Mouse (Mus musculus) CH12.LX (cell line): Measurements from ENCODE around the gene Atrip. TPM values are rescaled to one million over a fixed set of nuclear protein-coding genes. Genes with fewer than 3 reads are reported as not detected.
A peak's percentile ranks its signal among the peaks of the same experiment; 100 is the strongest.

ENCODE experiments used
- DNase-seq: peaks from one replicate; pipeline ENCODE4 v3.0.0-alpha.2; 2013; ENCODE audit errors: extremely low read depth
- H3K27ac ChIP-seq: 2 replicates; pipeline ENCODE4 v1.5.1; 2012; ENCODE audit warnings: low read depth, mild to moderate bottlenecking, control low read depth, moderate library complexity; ENCODE audit not compliant: insufficient read depth
- H3K27me3 ChIP-seq: replicated peaks from 2 replicates; pipeline ENCODE3; 2012; ENCODE audit warnings: inconsistent platforms
- H3K36me3 ChIP-seq, 2 experiments: replicated peaks in 1 of 2; 2 replicates each; pipeline versions ENCODE3 to v1.6.1; 2012; ENCODE audit warnings: inconsistent platforms in 1 of 2, low read length in 1 of 2, mild to moderate bottlenecking in 1 of 2, mixed read lengths in 1 of 2, moderate library complexity in 1 of 2; ENCODE audit not compliant: control insufficient read depth in 1 of 2, insufficient read depth in 1 of 2
- H3K4me1 ChIP-seq, 2 experiments: 2 replicates each; pipeline ENCODE4 v1.6.1; 2012; ENCODE audit warnings: inconsistent platforms in 1 of 2, moderate library complexity in 1 of 2; ENCODE audit not compliant: insufficient read depth in 2 of 2, control insufficient read depth in 1 of 2
- H3K4me2 ChIP-seq: 2 replicates; pipeline ENCODE4 v1.6.1; 2012; ENCODE audit warnings: low read depth, mild to moderate bottlenecking, control low read depth; ENCODE audit not compliant: poor library complexity, insufficient read depth, severe bottlenecking
- H3K4me3 ChIP-seq, 3 experiments: fragments of 150-350 bp in 1 of 3; sonication (generic) in 1 of 3; replicated peaks in 1 of 3; 2 replicates each; pipeline versions ENCODE3 to v1.5.1; 2011 to 2012; ENCODE audit warnings: low read depth in 2 of 3, low read length in 2 of 3, mild to moderate bottlenecking in 2 of 3, moderate library complexity in 2 of 3, control low read depth in 1 of 3, improper control_type of control experiment in 1 of 3, inconsistent platforms in 1 of 3, mixed read lengths in 1 of 3; ENCODE audit not compliant: poor library complexity in 1 of 3
- H3K79me2 ChIP-seq: replicated peaks from 2 replicates; pipeline ENCODE4 v1.6.1; 2012; ENCODE audit warnings: mild to moderate bottlenecking, moderate library complexity; ENCODE audit not compliant: control insufficient read depth, poor library complexity, insufficient read depth, severe bottlenecking; ENCODE audit errors: extremely low read depth
- H3K9ac ChIP-seq: 2 replicates; pipeline ENCODE4 v1.6.1; 2012; ENCODE audit warnings: low read depth, mild to moderate bottlenecking, control low read depth, moderate library complexity; ENCODE audit not compliant: insufficient read depth
- H3K9me3 ChIP-seq: replicated peaks from 2 replicates; pipeline ENCODE3; 2012; ENCODE audit warnings: low read length, inconsistent platforms, mixed read lengths
- BHLHE40 ChIP-seq: IDR thresholded peaks from 2 replicates; pipeline ENCODE4 v1.6.1; 2011; ENCODE audit warnings: mild to moderate bottlenecking, low read depth, low read length, improper control_type of control experiment
- CTCF ChIP-seq, 2 experiments: IDR thresholded peaks in 1 of 2; conservative IDR thresholded peaks in 1 of 2; 2 replicates each; pipeline ENCODE4 v1.5.1; 2011 to 2012; ENCODE audit warnings: low read depth in 2 of 2, low read length in 2 of 2, improper control_type of control experiment in 1 of 2, inconsistent platforms in 1 of 2, mild to moderate bottlenecking in 1 of 2, moderate library complexity in 1 of 2
- E2F4 ChIP-seq: IDR thresholded peaks from 2 replicates; pipeline ENCODE4 v1.6.1; 2011; ENCODE audit warnings: low read depth, low read length, improper control_type of control experiment; ENCODE audit not compliant: insufficient replicate concordance
- ELF1 ChIP-seq: IDR thresholded peaks from 2 replicates; pipeline ENCODE4 v1.6.1; 2014; ENCODE audit warnings: low read depth, mild to moderate bottlenecking, inconsistent platforms, low read length, improper control_type of control experiment
- ETS1 ChIP-seq: conservative IDR thresholded peaks from 2 replicates; pipeline ENCODE4 v1.6.1; 2012; ENCODE audit warnings: low read depth, mild to moderate bottlenecking, inconsistent platforms, low read length, improper control_type of control experiment, moderate library complexity
- GABPA ChIP-seq: IDR thresholded peaks from 2 replicates; pipeline ENCODE4 v1.6.1; 2012; ENCODE audit warnings: low read depth, low read length, improper control_type of control experiment, inconsistent platforms; ENCODE audit not compliant: insufficient replicate concordance
- JUND ChIP-seq: conservative IDR thresholded peaks from 2 replicates; pipeline ENCODE4 v1.6.1; 2011; ENCODE audit warnings: low read depth, low read length, improper control_type of control experiment
- KAT2A ChIP-seq: IDR thresholded peaks from 2 replicates; pipeline ENCODE4 v1.6.1; 2012; ENCODE audit warnings: low read length, improper control_type of control experiment, inconsistent platforms; ENCODE audit not compliant: insufficient replicate concordance
- MAFK ChIP-seq: IDR thresholded peaks from 2 replicates; pipeline ENCODE4 v1.6.1; 2011; ENCODE audit warnings: low read length, improper control_type of control experiment; ENCODE audit not compliant: insufficient replicate concordance
- MEF2A ChIP-seq: IDR thresholded peaks from 2 replicates; pipeline ENCODE4 v1.6.1; 2014; ENCODE audit warnings: low read depth, mild to moderate bottlenecking, inconsistent platforms, low read length, improper control_type of control experiment, borderline replicate concordance
- MXI1 ChIP-seq: IDR thresholded peaks from 2 replicates; pipeline ENCODE4 v1.6.1; 2011; ENCODE audit warnings: mild to moderate bottlenecking, low read depth, low read length, improper control_type of control experiment
- MYC ChIP-seq: IDR thresholded peaks from 2 replicates; pipeline ENCODE4 v1.6.1; 2011; ENCODE audit warnings: low read depth, mild to moderate bottlenecking, improper control_type of control experiment, low read length
- NELFE ChIP-seq: IDR thresholded peaks from 2 replicates; pipeline ENCODE4 v1.6.1; 2011; ENCODE audit warnings: low read depth, low read length, improper control_type of control experiment
- PAX5 ChIP-seq: IDR thresholded peaks from 2 replicates; pipeline ENCODE4 v1.6.1; 2012; ENCODE audit warnings: low read length, inconsistent platforms, mixed read lengths
- POLR2A ChIP-seq: IDR thresholded peaks from 2 replicates; pipeline ENCODE4 v1.6.1; 2011; ENCODE audit warnings: low read depth, mild to moderate bottlenecking, improper control_type of control experiment, low read length
- POLR2AphosphoS2 ChIP-seq: IDR thresholded peaks from 2 replicates; pipeline ENCODE4 v1.6.1; 2011; ENCODE audit warnings: low read depth, low read length, improper control_type of control experiment
- RAD21 ChIP-seq: IDR thresholded peaks from 2 replicates; pipeline ENCODE4 v1.6.1; 2011; ENCODE audit warnings: low read depth, mild to moderate bottlenecking, low read length, improper control_type of control experiment, moderate library complexity
- SIN3A ChIP-seq: IDR thresholded peaks from 2 replicates; pipeline ENCODE4 v1.6.1; 2012; ENCODE audit warnings: low read length, improper control_type of control experiment, inconsistent platforms
- SMC3 ChIP-seq: IDR thresholded peaks from 2 replicates; pipeline ENCODE4 v1.6.1; 2011; ENCODE audit warnings: low read depth, low read length, improper control_type of control experiment
- UBTF ChIP-seq: IDR thresholded peaks from 2 replicates; pipeline ENCODE4 v1.6.1; 2012; ENCODE audit warnings: low read depth, mild to moderate bottlenecking, inconsistent platforms, low read length, improper control_type of control experiment, moderate library complexity
- USF1 ChIP-seq: IDR thresholded peaks from 2 replicates; pipeline ENCODE4 v1.6.1; 2014; ENCODE audit warnings: low read depth, mild to moderate bottlenecking, inconsistent platforms, low read length, improper control_type of control experiment
- ZC3H11A ChIP-seq: IDR thresholded peaks from 2 replicates; pipeline ENCODE4 v1.6.1; 2012; ENCODE audit warnings: low read depth, mild to moderate bottlenecking, inconsistent platforms, low read length, improper control_type of control experiment
- dilution Hi-C: fragments of 300-500 bp; cut with MboI; formaldehyde crosslinking; loops from 2 replicates; pipeline ENCODE4 v1.14.3; 2020; ENCODE audit warnings: low sequenced_read_pairs; ENCODE audit not compliant: extremely low pct_unique_long_range_greater_than_20kb, extremely low pct_ligation_motif_present
- in situ Hi-C: fragments of 300-500 bp; cut with MboI; formaldehyde crosslinking; loops from 3 replicates; pipeline ENCODE4 v1.14.3; 2019; ENCODE audit warnings: low sequenced_read_pairs, low pct_ligation_motif_present, low pct_unique_long_range_greater_than_20kb, mixed read lengths
- polyA plus RNA-seq: library from polyadenylated mRNA; unstranded; fragments of >175 nt; gene quantifications from 2 replicates; pipeline ENCODE4 v1.2.1, GENCODE M21; 2012; ENCODE audit warnings: low read depth; ENCODE audit not compliant: insufficient read length
- total RNA-seq, 2 experiments: library from RNA; depleted of rRNA; stranded (reverse); fragments of 300-350 nt in 1 of 2; fragments of >200 nt in 1 of 2; gene quantifications; 2 replicates each; pipeline ENCODE4 v1.2.3; 2012 to 2014

The Atrip gene
- total and polyA plus RNA-seq, 3 experiments = 17.6 to 24.1 (median 18.0) TPM

DNA sequence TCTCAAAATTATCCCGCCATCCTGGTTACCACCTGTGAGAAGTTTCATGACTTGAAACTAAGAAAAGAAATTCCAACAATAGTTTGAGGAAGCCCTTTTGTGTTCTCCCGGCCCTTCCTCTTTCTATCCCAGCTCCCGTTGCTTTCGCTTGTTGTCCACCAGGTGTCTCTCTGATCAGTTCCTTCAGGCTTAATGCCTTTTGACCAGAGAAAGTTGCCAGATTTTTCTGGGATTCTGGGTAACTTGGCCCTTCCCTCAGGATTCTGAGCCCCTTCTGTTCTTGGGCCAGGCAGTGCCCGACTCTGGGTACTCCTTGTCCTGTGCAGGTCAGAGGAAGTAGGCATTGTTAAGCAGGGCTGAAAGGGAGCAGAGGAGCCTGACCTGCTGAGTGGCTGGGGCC, 14.1 kb upstream of the Atrip start:
- H3K9me3 ChIP-seq = no peaks in the 10 kb centered on the region
- H3K9ac ChIP-seq = no peak overlapping the region
- dilution Hi-C loops = no loop called here
- TF ChIP-seq POLR2A (no peak), CTCF (conservative IDR thresholded peaks at IDR 0.05 in 1 of 2, IDR thresholded peaks at IDR 0.05 in 1 of 2; ENCODE audit: low read depth in 2 of 2, low read length in 2 of 2) (peak in 1 of 2 experiments; percentile 45; a peak in 2 of 4 replicates), SMC3 (peak; percentile 34)
- 0 out of 2 replicates have a peak, but pooled peaks cover under 1% of the 10 kb centered on the region for H3K79me2 ChIP-seq
- no peak overlapping the region for H3K4me3 ChIP-seq
- H3K4me2 ChIP-seq = no peak overlapping the region
- DNase-seq = no peak
- in situ Hi-C loops = no loop called here
- H3K4me1 ChIP-seq = peaks cover 2 to 16% of the 10 kb centered on the region in 2 experiments; a peak in 2 of 4 replicates
- H3K27me3 ChIP-seq = no peaks in the 10 kb centered on the region
- peaks cover 28 to 59% of the 10 kb centered on the region in 2 experiments for H3K36me3 ChIP-seq
- H3K27ac ChIP-seq = no peak overlapping the region

DNA sequence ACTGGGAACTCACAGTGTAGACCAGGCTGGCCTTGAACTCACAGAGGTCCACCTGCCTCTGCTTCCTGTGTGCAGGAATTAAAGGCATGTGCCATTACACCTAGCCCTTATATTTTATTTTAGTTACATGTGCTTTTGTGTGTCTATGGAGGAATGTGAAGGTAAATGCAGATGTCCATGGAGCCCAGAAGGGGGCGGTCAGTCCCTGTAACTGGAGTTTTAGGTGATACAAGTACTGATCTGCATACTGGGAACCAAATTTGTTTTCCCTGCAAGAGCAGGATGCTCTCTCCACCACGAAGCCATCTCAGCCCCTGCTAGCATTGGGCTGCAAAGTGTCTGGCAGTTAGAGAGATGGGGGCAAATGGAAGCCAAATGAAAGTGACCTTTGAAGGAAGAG, 11.0 kb upstream of the Atrip start:
- TF ChIP-seq GABPA = no peak
- 0 out of 2 replicates have a peak, but pooled peaks have one; percentile 20 for TF ChIP-seq MYC
- peak; percentile 31 to 75; a peak in 3 of 4 replicates for TF ChIP-seq CTCF (conservative IDR thresholded peaks at IDR 0.05 in 1 of 2, IDR thresholded peaks at IDR 0.05 in 1 of 2; ENCODE audit: low read depth in 2 of 2, low read length in 2 of 2)
- no peak for TF ChIP-seq E2F4
- peak; percentile 53 for TF ChIP-seq SMC3
- peak; percentile 66 for TF ChIP-seq RAD21
- dilution Hi-C loops = no loop called here
- no peak overlapping the region for H3K27ac ChIP-seq
- H3K4me1 ChIP-seq = peaks cover 2 to 31% of the 10 kb centered on the region in 2 experiments; a peak in 3 of 4 replicates
- in situ Hi-C loops = loop anchor here (5.0 kb wide), 1 partner anchor 32 kb away; no protein-coding TSS in a partner anchor
- DNase-seq = peak; percentile 63
- peaks cover 6 to 39% of the 10 kb centered on the region in 2 experiments for H3K36me3 ChIP-seq
- no peak overlapping the region for H3K4me3 ChIP-seq
- no peaks in the 10 kb centered on the region for H3K27me3 ChIP-seq
- no peaks in the 10 kb centered on the region for H3K9me3 ChIP-seq
- H3K9ac ChIP-seq = no peak overlapping the region
- peaks cover 24% of the 10 kb centered on the region for H3K79me2 ChIP-seq
- H3K4me2 ChIP-seq = no peak overlapping the region

DNA sequence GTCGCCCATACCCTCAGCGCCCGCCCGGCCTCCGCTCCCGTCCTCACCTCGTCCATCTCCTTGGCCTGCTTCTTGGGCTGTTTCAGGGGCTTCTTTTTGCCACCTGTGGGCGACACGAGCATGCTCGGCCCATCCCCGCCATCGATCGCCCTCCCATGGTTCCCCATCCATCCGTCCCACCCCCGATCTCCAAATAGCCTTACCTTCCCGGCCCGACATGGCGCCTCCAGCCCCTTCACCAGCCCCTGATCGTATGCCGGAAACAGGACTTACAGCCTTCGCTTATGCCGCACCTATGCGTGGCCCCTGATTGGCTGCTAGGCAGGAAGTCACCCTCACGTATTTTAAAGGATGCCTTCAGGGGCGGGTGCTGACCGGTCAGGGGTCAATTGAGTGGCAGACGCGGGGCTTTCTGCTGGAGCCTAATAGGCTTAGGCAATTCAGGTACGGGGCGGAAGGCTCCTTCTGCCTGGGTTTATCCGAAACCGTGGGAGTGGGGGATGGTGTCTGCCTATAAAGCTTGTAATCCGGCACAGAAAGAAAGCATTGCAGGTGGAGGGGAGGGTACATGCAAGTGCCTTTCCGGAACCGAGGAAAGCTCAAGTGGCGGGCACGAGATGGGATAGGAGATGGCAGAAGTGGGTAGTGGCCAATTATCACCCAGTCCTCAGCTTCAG, 8.3 kb upstream of the Atrip start, which contains the start of the genes Ccdc51 and Tma7:
TSS of gene Ccdc51 (plus strand) at position 370 of the 677 bp plus-strand sequence.
TSS of gene Tma7 (minus strand) at position 464 of the 677 bp plus-strand sequence.
- Histone ChIP-seq H3K4me2 (peak within 1 kb of the TSS; percentile 93), H3K4me1 (peaks cover 2 to 31% of the 10 kb centered on the region in 2 experiments; a peak in 3 of 4 replicates), H3K27me3 (no peaks in the 10 kb centered on the region), H3K9me3 (no peaks in the 10 kb centered on the region), H3K27ac (no peak within 1 kb of the TSS), H3K4me3 (peak within 1 kb of the TSS; percentile 82 to 86 (median 84)), H3K36me3 (peaks cover 9 to 39% of the 10 kb centered on the region in 2 experiments), H3K9ac (peak within 1 kb of the TSS; percentile 87), H3K79me2 (peaks cover 27% of the 10 kb centered on the region)
- dilution Hi-C loops (no loop called here), in situ Hi-C loops (loop anchor here (5.0 kb wide), 1 partner anchor 35 kb away; no protein-coding TSS in a partner anchor)
- DNase-seq = peak; percentile 93
- TF ChIP-seq KAT2A (peak; percentile 76; the same call in 1 of the 2 replicates), POLR2AphosphoS2 (peak; percentile 74; the same call in 1 of the 2 replicates), MAFK (no peak), ELF1 (peak; percentile 93), USF1 (no peak), ZC3H11A (no peak), JUND (no peak), E2F4 (no peak), BHLHE40 (peak; percentile 49; the same call in 1 of the 2 replicates), PAX5 (no peak), RAD21 (no peak), NELFE (peak; percentile 95), MEF2A (0 out of 2 replicates have a peak, but pooled peaks have one; percentile 31), SIN3A (peak; percentile 76), ETS1 (no peak), GABPA (no peak), POLR2A (peak; percentile 88), UBTF (peak; percentile 78; the same call in 1 of the 2 replicates), SMC3 (no peak), MXI1 (peak; percentile 45; the same call in 1 of the 2 replicates)
